Mouse (Mus musculus): Measurements from ENCODE around the gene Nwd2.

DNA sequence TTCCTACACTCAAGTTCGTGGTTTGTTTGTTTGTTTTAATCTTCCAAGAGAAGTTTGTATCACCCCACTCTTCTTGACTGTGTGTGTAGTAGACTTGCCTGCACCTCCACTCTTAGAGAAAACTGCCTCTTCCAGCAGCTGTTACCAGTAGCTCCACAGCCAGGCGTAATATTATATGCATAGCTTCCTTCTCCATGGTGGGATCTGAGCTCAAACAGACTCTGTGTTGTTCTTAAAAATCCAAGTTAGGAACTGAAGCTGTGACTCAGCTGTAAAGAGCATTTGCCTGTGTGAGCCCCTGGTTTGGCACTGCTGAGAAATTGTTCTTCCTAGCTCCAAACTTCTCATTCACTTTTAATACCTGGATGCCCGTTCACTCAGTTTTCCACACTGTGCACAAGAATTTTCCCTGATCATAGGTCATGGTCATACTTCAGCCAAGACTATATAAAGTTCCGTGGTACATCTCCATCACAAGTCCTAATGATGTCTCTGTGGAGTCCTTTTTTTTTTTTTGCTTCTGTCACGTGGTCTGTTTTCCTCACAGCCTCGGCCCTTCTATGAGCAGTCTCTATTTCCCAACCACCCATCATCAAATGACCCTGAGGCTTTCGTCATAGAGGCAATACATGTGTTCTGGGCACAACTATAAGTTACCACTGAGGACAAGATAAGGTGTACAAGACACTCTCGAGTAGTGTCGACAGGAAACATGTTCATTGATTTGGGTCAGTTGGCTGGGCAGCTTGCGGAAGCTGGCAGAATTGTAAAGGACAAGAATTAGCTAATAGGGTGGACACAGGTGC is 179.7 kb downstream of the Nwd2 start:
- TF ChIP-seq GATA1 (IDR thresholded peaks at IDR 0.05; ENCODE audit: borderline replicate concordance, low read length) (no peak), FLI1 (IDR thresholded peaks at IDR 0.05; ENCODE audit: low read length) (no peak)

Data from megakaryocyte, embryonic 14.5 days (primary cell).